Mouse (Mus musculus): Measurements from ENCODE around the gene Diexf. TPM values are rescaled to one million over a fixed set of nuclear protein-coding genes. Genes with fewer than 3 reads are reported as not detected.

Gene Diexf
- polyA plus RNA-seq, 1 experiment from 2014 or later, result 11.1 TPM

DNA sequence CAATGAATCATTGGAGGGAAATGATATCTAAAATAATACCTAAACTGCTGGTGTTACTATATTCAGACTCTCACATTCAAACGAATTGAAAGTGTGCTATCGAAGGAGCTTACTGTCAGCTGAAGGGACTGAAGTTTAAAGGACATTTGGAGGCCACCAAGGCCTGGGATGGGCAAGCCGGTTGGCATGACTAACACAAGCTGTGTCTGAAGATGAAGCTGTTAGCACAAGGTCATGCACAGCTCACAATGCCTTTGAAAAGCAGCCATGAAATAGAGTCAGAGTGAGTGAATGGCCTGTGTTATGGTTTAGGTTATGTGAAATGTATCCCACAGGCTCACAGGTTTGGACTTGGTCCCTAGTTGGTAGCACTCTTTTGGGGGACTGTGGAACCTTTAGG lies 36.5 kb downstream of the Diexf start:
- WGBS, result 86% methylated on average over 3 of the region's 3 CpGs
- Histone ChIP-seq H3K27ac (replicated peaks; ENCODE audit: low read depth, low read length) (no peak overlapping the region), H3K27me3 (ENCODE audit: control insufficient read depth, insufficient read depth, low read length) (no peaks in the 10 kb centered on the region), H3K36me3 (replicated peaks; ENCODE audit: control insufficient read depth, insufficient read depth, low read depth, low read length) (no peaks in the 10 kb centered on the region), H3K9ac (replicated peaks; ENCODE audit: low read length) (no peak overlapping the region), H3K9me3 (replicated peaks; ENCODE audit: control insufficient read depth, low read length) (no peaks in the 10 kb centered on the region), H3K4me3 (ENCODE audit: low read depth, low read length) (no peak overlapping the region), H3K4me2 (ENCODE audit: low read depth, low read length) (no peak overlapping the region), H3K4me1 (ENCODE audit: control insufficient read depth, insufficient read depth, low read length) (no peaks in the 10 kb centered on the region)
- ATAC-seq (replicated peaks; ENCODE audit: insufficient number of reproducible peaks, low FRiP score, low TSS enrichment, low read depth) (no peak), DNase-seq (ENCODE audit: low spot score) (no peak)

DNA sequence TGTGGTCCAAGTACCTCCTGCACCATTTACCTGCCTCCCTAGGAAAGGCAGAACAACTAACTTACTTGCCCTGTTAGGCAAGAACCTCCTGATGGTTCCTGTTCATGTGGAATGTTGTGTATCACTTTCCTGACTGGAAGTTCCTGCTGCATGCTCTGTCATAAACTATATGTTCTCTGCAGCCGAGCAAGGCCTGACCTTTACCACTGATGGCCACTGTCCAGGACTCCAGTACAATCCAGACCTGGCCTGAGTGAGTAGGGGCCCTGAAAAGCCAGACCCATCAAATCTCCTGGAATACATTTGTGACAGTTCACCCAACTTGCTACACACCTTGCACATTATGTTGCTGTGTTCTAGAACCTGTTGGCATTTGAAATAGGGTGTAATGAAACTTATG lies 37.3 kb downstream of the Diexf start:
- H3K4me1 ChIP-seq (ENCODE audit: control insufficient read depth, insufficient read depth, low read length), result no peaks in the 10 kb centered on the region
- no peak overlapping the region for H3K27ac ChIP-seq (replicated peaks; ENCODE audit: low read depth, low read length)
- DNase-seq (ENCODE audit: low spot score) (no peak), ATAC-seq (replicated peaks; ENCODE audit: insufficient number of reproducible peaks, low FRiP score, low TSS enrichment, low read depth) (no peak)
- no peaks in the 10 kb centered on the region for H3K27me3 ChIP-seq (ENCODE audit: control insufficient read depth, insufficient read depth, low read length)
- no peaks in the 10 kb centered on the region for H3K9me3 ChIP-seq (replicated peaks; ENCODE audit: control insufficient read depth, low read length)
- no peak overlapping the region for H3K4me2 ChIP-seq (ENCODE audit: low read depth, low read length)
- H3K9ac ChIP-seq (replicated peaks; ENCODE audit: low read length), result no peak overlapping the region
- no peak overlapping the region for H3K4me3 ChIP-seq (ENCODE audit: low read depth, low read length)
- WGBS, result 55% methylated on average over 1 of the region's 1 CpGs
- H3K36me3 ChIP-seq (replicated peaks; ENCODE audit: control insufficient read depth, insufficient read depth, low read depth, low read length), result no peaks in the 10 kb centered on the region

GRCm38 (mm10) chr1:193090894-193091293 lies 39.2 kb downstream of the Diexf start:
- H3K4me2 ChIP-seq (ENCODE audit: low read depth, low read length), result no peak overlapping the region
- H3K36me3 ChIP-seq (replicated peaks; ENCODE audit: control insufficient read depth, insufficient read depth, low read depth, low read length), result no peaks in the 10 kb centered on the region
- H3K27ac ChIP-seq (replicated peaks; ENCODE audit: low read depth, low read length), result no peak overlapping the region
- DNase-seq (ENCODE audit: low spot score), result no peak
- H3K9ac ChIP-seq (replicated peaks; ENCODE audit: low read length), result no peak overlapping the region
- H3K4me1 ChIP-seq (ENCODE audit: control insufficient read depth, insufficient read depth, low read length), result no peaks in the 10 kb centered on the region
- no peaks in the 10 kb centered on the region for H3K9me3 ChIP-seq (replicated peaks; ENCODE audit: control insufficient read depth, low read length)
- H3K4me3 ChIP-seq (ENCODE audit: low read depth, low read length), result no peak overlapping the region
- ATAC-seq (replicated peaks; ENCODE audit: insufficient number of reproducible peaks, low FRiP score, low TSS enrichment, low read depth), result no peak
- 85% methylated on average over 11 of the region's 11 CpGs for WGBS
- no peaks in the 10 kb centered on the region for H3K27me3 ChIP-seq (ENCODE audit: control insufficient read depth, insufficient read depth, low read length)

GRCm38 (mm10) chr1:193090211-193090871 lies 39.7 kb downstream of the Diexf start:
- Histone ChIP-seq H3K27me3 (ENCODE audit: control insufficient read depth, insufficient read depth, low read length) (no peaks in the 10 kb centered on the region), H3K4me3 (ENCODE audit: low read depth, low read length) (no peak overlapping the region), H3K36me3 (replicated peaks; ENCODE audit: control insufficient read depth, insufficient read depth, low read depth, low read length) (no peaks in the 10 kb centered on the region), H3K4me2 (ENCODE audit: low read depth, low read length) (no peak overlapping the region), H3K27ac (replicated peaks; ENCODE audit: low read depth, low read length) (no peak overlapping the region), H3K4me1 (ENCODE audit: control insufficient read depth, insufficient read depth, low read length) (no peaks in the 10 kb centered on the region), H3K9me3 (replicated peaks; ENCODE audit: control insufficient read depth, low read length) (no peaks in the 10 kb centered on the region), H3K9ac (replicated peaks; ENCODE audit: low read length) (no peak overlapping the region)
- WGBS, result 78% methylated on average over 18 of the region's 18 CpGs
- ATAC-seq (replicated peaks; ENCODE audit: insufficient number of reproducible peaks, low FRiP score, low TSS enrichment, low read depth), result no peak
- DNase-seq (ENCODE audit: low spot score), result no peak

DNA sequence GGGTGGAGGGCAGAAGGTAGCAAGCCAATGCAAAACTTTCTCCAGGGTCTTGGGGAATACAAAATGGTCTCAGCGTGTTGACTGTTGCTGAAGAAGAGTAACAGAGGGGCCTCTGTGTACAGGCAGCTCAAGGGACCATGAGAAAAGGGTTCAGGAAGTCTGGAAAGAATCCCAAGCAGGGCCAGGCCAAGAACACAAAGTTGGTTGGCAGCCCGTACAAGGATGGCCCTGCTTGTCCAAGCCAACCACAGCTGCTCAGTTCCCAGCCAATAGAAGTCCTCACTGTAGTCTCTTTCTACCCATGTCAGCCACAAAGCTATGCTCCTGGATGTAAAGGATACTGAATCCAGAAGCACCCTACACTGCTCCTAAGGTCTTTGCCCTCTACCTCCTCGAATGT lies 40.4 kb downstream of the Diexf start:
- Histone ChIP-seq H3K9ac (replicated peaks; ENCODE audit: low read length) (no peak overlapping the region), H3K4me1 (ENCODE audit: control insufficient read depth, insufficient read depth, low read length) (no peaks in the 10 kb centered on the region), H3K27ac (replicated peaks; ENCODE audit: low read depth, low read length) (no peak overlapping the region), H3K27me3 (ENCODE audit: control insufficient read depth, insufficient read depth, low read length) (no peaks in the 10 kb centered on the region), H3K36me3 (replicated peaks; ENCODE audit: control insufficient read depth, insufficient read depth, low read depth, low read length) (no peaks in the 10 kb centered on the region), H3K4me3 (ENCODE audit: low read depth, low read length) (no peak overlapping the region), H3K4me2 (ENCODE audit: low read depth, low read length) (no peak overlapping the region), H3K9me3 (replicated peaks; ENCODE audit: control insufficient read depth, low read length) (no peaks in the 10 kb centered on the region)
- DNase-seq (ENCODE audit: low spot score) (no peak), ATAC-seq (replicated peaks; ENCODE audit: insufficient number of reproducible peaks, low FRiP score, low TSS enrichment, low read depth) (no peak)
- 83% methylated on average over 3 of the region's 3 CpGs for WGBS

DNA sequence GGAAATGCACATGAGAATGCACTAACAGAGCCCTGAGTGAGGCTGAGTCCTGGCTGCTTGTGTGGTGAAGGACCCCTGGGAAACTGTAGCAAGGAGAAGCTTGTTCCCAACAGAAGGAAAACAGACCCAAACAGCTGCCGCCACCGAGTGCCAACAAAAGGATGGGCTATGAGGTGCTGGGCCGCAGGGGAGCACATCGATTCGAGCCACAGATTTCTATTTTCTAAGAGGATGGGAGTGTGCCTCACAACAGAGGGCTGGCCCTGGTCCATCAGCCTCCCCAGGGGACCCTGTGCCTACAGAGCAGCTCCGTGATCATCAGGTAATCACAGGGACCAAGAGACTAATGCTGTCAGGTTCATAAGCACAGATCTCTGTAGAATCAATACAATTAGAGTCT lies 40.9 kb downstream of the Diexf start:
- no peak for DNase-seq (ENCODE audit: low spot score)
- no peak overlapping the region for H3K4me3 ChIP-seq (ENCODE audit: low read depth, low read length)
- H3K9ac ChIP-seq (replicated peaks; ENCODE audit: low read length), result no peak overlapping the region
- no peak overlapping the region for H3K27ac ChIP-seq (replicated peaks; ENCODE audit: low read depth, low read length)
- no peaks in the 10 kb centered on the region for H3K27me3 ChIP-seq (ENCODE audit: control insufficient read depth, insufficient read depth, low read length)
- WGBS, result 83% methylated on average over 6 of the region's 6 CpGs
- H3K9me3 ChIP-seq (replicated peaks; ENCODE audit: control insufficient read depth, low read length), result no peaks in the 10 kb centered on the region
- no peak for ATAC-seq (replicated peaks; ENCODE audit: insufficient number of reproducible peaks, low FRiP score, low TSS enrichment, low read depth)
- H3K4me2 ChIP-seq (ENCODE audit: low read depth, low read length), result no peak overlapping the region
- no peaks in the 10 kb centered on the region for H3K36me3 ChIP-seq (replicated peaks; ENCODE audit: control insufficient read depth, insufficient read depth, low read depth, low read length)
- H3K4me1 ChIP-seq (ENCODE audit: control insufficient read depth, insufficient read depth, low read length), result no peaks in the 10 kb centered on the region

GRCm38 (mm10) chr1:193086842-193087476 lies 43.1 kb downstream of the Diexf start:
- Histone ChIP-seq H3K4me2 (ENCODE audit: low read depth, low read length) (no peak overlapping the region), H3K4me3 (ENCODE audit: low read depth, low read length) (no peak overlapping the region), H3K9ac (replicated peaks; ENCODE audit: low read length) (no peak overlapping the region), H3K9me3 (replicated peaks; ENCODE audit: control insufficient read depth, low read length) (no peaks in the 10 kb centered on the region), H3K4me1 (ENCODE audit: control insufficient read depth, insufficient read depth, low read length) (no peaks in the 10 kb centered on the region), H3K27ac (replicated peaks; ENCODE audit: low read depth, low read length) (no peak overlapping the region), H3K36me3 (replicated peaks; ENCODE audit: control insufficient read depth, insufficient read depth, low read depth, low read length) (no peaks in the 10 kb centered on the region), H3K27me3 (ENCODE audit: control insufficient read depth, insufficient read depth, low read length) (no peaks in the 10 kb centered on the region)
- ATAC-seq (replicated peaks; ENCODE audit: insufficient number of reproducible peaks, low FRiP score, low TSS enrichment, low read depth), result no peak
- DNase-seq (ENCODE audit: low spot score), result no peak
- WGBS, result 63% methylated on average over 9 of the region's 9 CpGs

DNA sequence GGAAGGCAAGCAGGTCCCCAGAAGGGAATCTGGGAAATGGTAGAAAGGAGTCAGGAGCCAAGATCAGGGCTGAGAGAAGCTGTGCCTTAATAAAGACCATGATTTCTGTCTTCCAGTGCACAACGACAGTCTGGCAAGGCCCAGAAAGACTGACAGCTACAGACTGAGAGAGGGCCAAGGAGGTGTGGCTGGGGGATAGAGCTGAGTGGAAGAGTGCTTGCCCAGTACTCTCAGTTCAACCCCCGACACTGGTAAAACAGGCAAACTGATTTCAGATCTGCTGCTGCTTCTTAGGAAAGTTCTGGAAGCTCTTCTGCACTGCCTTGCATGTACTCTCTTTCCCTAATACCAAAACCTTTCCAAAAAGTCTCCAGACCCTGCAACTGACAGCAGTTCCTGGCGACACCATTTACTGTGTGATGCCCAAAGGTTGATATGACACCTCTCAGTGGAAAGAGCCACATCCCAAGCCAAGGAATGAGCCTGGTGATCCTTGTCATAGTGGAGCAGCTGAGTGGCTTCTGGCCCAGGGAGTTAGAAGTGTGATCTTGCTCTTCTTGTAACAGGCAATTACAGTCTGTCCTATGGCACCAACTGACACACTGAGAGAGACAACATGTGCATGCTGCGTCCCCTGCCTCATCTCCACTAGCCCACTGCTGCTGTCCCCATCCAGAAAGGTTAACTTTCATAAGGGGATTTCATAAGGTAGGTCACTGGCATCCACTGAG lies 43.8 kb downstream of the Diexf start:
- Histone ChIP-seq H3K27me3 (ENCODE audit: control insufficient read depth, insufficient read depth, low read length) (no peaks in the 10 kb centered on the region), H3K36me3 (replicated peaks; ENCODE audit: control insufficient read depth, insufficient read depth, low read depth, low read length) (no peaks in the 10 kb centered on the region), H3K4me1 (ENCODE audit: control insufficient read depth, insufficient read depth, low read length) (no peaks in the 10 kb centered on the region), H3K9me3 (replicated peaks; ENCODE audit: control insufficient read depth, low read length) (no peaks in the 10 kb centered on the region), H3K9ac (replicated peaks; ENCODE audit: low read length) (no peak overlapping the region), H3K4me2 (ENCODE audit: low read depth, low read length) (no peak overlapping the region), H3K27ac (replicated peaks; ENCODE audit: low read depth, low read length) (no peak overlapping the region), H3K4me3 (ENCODE audit: low read depth, low read length) (no peak overlapping the region)
- ATAC-seq (replicated peaks; ENCODE audit: insufficient number of reproducible peaks, low FRiP score, low TSS enrichment, low read depth), result no peak
- no peak for DNase-seq (ENCODE audit: low spot score)
- WGBS, result 74% methylated on average over 4 of the region's 4 CpGs
